Comparison of ENCODE assay signal across 14 mouse cellular contexts in genomic region chrX:152656609-152656939, GRCm38 (mm10).
DNase-seq lines count a peak whose midpoint lies in the region; ATAC-seq and TF ChIP-seq lines count a peak whose summit lies in the region.
"Had no signal": no experiment of that assay in that cellular context is flagged by ENCODE, and none has a peak within 500 bp of the region (broad histone marks: within the 10 kb centered on the region; RNA-seq: fewer than 3 reads in every experiment).

No protein-coding gene starts in this region.

- no peak overlapping the region for H3K9ac ChIP-seq in limb, embryonic 11.5 days (ENCODE audit: low read length)
- no peak overlapping the region for H3K9ac ChIP-seq in hindbrain, embryonic 12.5 days
- no peak overlapping the region for H3K9ac ChIP-seq in midbrain, embryonic 13.5 days (replicated peaks)
- H3K9ac ChIP-seq: embryonic facial prominence, embryonic 15.5 days; heart, embryonic 13.5 days; kidney, embryonic 15.5 days; lung, embryonic 14.5 days had no signal

- H3K27ac ChIP-seq in limb, embryonic 11.5 days (replicated peaks; ENCODE audit: low read depth, low read length) = no peak overlapping the region
- H3K27ac ChIP-seq in limb, embryonic 10.5 days = no peak overlapping the region
- H3K27ac ChIP-seq in hindbrain, embryonic 12.5 days = peak overlapping the region; percentile 49
- peak overlapping the region; percentile 71 for H3K27ac ChIP-seq in midbrain, embryonic 13.5 days
- H3K27ac ChIP-seq in olfactory bulb, adult 2 months (ENCODE audit: insufficient read depth, low read depth, low read length) = peak overlapping the region; percentile 69
- H3K27ac ChIP-seq: embryonic facial prominence, embryonic 15.5 days; heart, embryonic 13.5 days; kidney, embryonic 15.5 days; macrophage had no signal

- H3K4me3 ChIP-seq in limb, embryonic 11.5 days (ENCODE audit: low read depth, low read length) = no peak overlapping the region
- no peak overlapping the region for H3K4me3 ChIP-seq in limb, embryonic 10.5 days
- no peak overlapping the region for H3K4me3 ChIP-seq in hindbrain, embryonic 12.5 days
- H3K4me3 ChIP-seq in midbrain, embryonic 13.5 days (replicated peaks) = no peak overlapping the region
- H3K4me3 ChIP-seq in olfactory bulb, adult 2 months (ENCODE audit: insufficient read depth, low read depth, low read length) = no peak overlapping the region
- H3K4me3 ChIP-seq: embryonic facial prominence, embryonic 15.5 days; heart, embryonic 13.5 days; kidney, embryonic 15.5 days had no signal

- ATAC-seq in limb, embryonic 11.5 days (ENCODE audit: insufficient number of reproducible peaks, low FRiP score, low TSS enrichment, low read depth) = 0 out of 2 replicates have a peak, but pooled peaks have one; percentile 35
- ATAC-seq in hindbrain, embryonic 12.5 days (ENCODE audit: low FRiP score) = peak; percentile 21; the same call in 1 of the 2 replicates
- peak; percentile 61 for ATAC-seq in midbrain, embryonic 13.5 days

- 70% methylated on average over 2 of the region's 2 CpGs for WGBS in limb, embryonic 11.5 days
- WGBS in limb, embryonic 10.5 days = 83% methylated on average over 2 of the region's 2 CpGs
- 72% methylated on average over 2 of the region's 2 CpGs for WGBS in hindbrain, embryonic 12.5 days
- 65% methylated on average over 2 of the region's 2 CpGs for WGBS in midbrain, embryonic 13.5 days
- 72% methylated on average over 2 of the region's 2 CpGs for WGBS in olfactory bulb, adult 2 months

- H3K36me3 ChIP-seq in limb, embryonic 11.5 days (ENCODE audit: control insufficient read depth, insufficient read depth, low read length) = no peaks in the 10 kb centered on the region
- H3K36me3 ChIP-seq in limb, embryonic 10.5 days = no peaks in the 10 kb centered on the region
- H3K36me3 ChIP-seq in hindbrain, embryonic 12.5 days = no peaks in the 10 kb centered on the region
- H3K36me3 ChIP-seq in midbrain, embryonic 13.5 days = no peaks in the 10 kb centered on the region
- H3K36me3 ChIP-seq: embryonic facial prominence, embryonic 15.5 days had no signal

- H3K9me3 ChIP-seq in limb, embryonic 11.5 days (ENCODE audit: control insufficient read depth, low read length) = no peaks in the 10 kb centered on the region
- no peaks in the 10 kb centered on the region for H3K9me3 ChIP-seq in limb, embryonic 10.5 days (replicated peaks)
- H3K9me3 ChIP-seq in hindbrain, embryonic 12.5 days (replicated peaks) = no peaks in the 10 kb centered on the region
- H3K9me3 ChIP-seq in midbrain, embryonic 13.5 days = no peaks in the 10 kb centered on the region
- H3K9me3 ChIP-seq: embryonic facial prominence, embryonic 15.5 days; heart, embryonic 13.5 days; kidney, embryonic 15.5 days had no signal

- no peak for DNase-seq in limb, embryonic 11.5 days (ENCODE audit: low spot score)
- DNase-seq in limb, embryonic 10.5 days (ENCODE audit: low spot score) = no peak
- no peak for DNase-seq in gastrocnemius, adult 8-10 months (ENCODE audit: low spot score in 2 of 2)
- no peak for DNase-seq in spleen, postnatal 4 days (ENCODE audit: low spot score in 2 of 2)
- DNase-seq: cerebellum, adult 18-20 months; gastrocnemius, postnatal 36 days; lung, embryonic 14.5 days had no signal

- TF ChIP-seq POLR2A in olfactory bulb, adult 2 months (IDR thresholded peaks at IDR 0.05; ENCODE audit: insufficient read depth, low read depth, low read length) = no peak

- H3K4me1 ChIP-seq in limb, embryonic 11.5 days (ENCODE audit: control insufficient read depth, insufficient read depth, low read length) = 0 out of 2 replicates have a peak, but pooled peaks cover 4% of the 10 kb centered on the region
- H3K4me1 ChIP-seq in limb, embryonic 10.5 days = peaks cover 7% of the 10 kb centered on the region; the same call in 1 of the 2 replicates
- 0 out of 2 replicates have a peak, but pooled peaks cover 3% of the 10 kb centered on the region for H3K4me1 ChIP-seq in hindbrain, embryonic 12.5 days
- H3K4me1 ChIP-seq in midbrain, embryonic 13.5 days (replicated peaks) = peaks cover 12% of the 10 kb centered on the region; the same call in 1 of the 2 replicates
- H3K4me1 ChIP-seq in olfactory bulb, adult 2 months (ENCODE audit: control insufficient read depth, insufficient read depth, low read length) = no peaks in the 10 kb centered on the region
- H3K4me1 ChIP-seq: embryonic facial prominence, embryonic 15.5 days; heart, embryonic 13.5 days; kidney, embryonic 15.5 days had no signal

- peaks cover 17% of the 10 kb centered on the region for H3K27me3 ChIP-seq in limb, embryonic 11.5 days (ENCODE audit: control insufficient read depth, insufficient read depth, low read length)
- H3K27me3 ChIP-seq in limb, embryonic 10.5 days (ENCODE audit: low read depth, poor library complexity, severe bottlenecking) = peaks cover 98% of the 10 kb centered on the region
- H3K27me3 ChIP-seq in hindbrain, embryonic 12.5 days = peaks cover 56% of the 10 kb centered on the region
- peaks cover 68% of the 10 kb centered on the region for H3K27me3 ChIP-seq in midbrain, embryonic 13.5 days

- no peak overlapping the region for H3K4me2 ChIP-seq in limb, embryonic 11.5 days (ENCODE audit: low read depth, severe bottlenecking)
- H3K4me2 ChIP-seq in hindbrain, embryonic 12.5 days (replicated peaks) = no peak overlapping the region
- H3K4me2 ChIP-seq in midbrain, embryonic 13.5 days (replicated peaks) = no peak overlapping the region
- H3K4me2 ChIP-seq: embryonic facial prominence, embryonic 15.5 days; heart, embryonic 13.5 days; kidney, embryonic 15.5 days; lung, embryonic 14.5 days had no signal

- TF ChIP-seq CTCF in olfactory bulb, adult 2 months (IDR thresholded peaks at IDR 0.05; ENCODE audit: insufficient read depth, low read depth, low read length) = no peak

Comparison
In these comparisons a context has a peak if more than half of its experiments do, and no peak if none do; other contexts are left out.
1. H3K27ac ChIP-seq: peak in hindbrain, embryonic 12.5 days (single experiment), midbrain, embryonic 13.5 days (single experiment) and olfactory bulb, adult 2 months (single experiment); none in limb, embryonic 11.5 days (single experiment) and limb, embryonic 10.5 days (single experiment).
2. Peak in every context shown above with its lines, with median percentiles within 50 percentile points of each other: ATAC-seq.